Mouse (Mus musculus) cerebellum, adult 2 months (tissue): ENCODE measurements around the gene Cadm1.

ENCODE experiments used
- CTCF ChIP-seq: fragments of 200-500 bp; IDR thresholded peaks from 2 replicates; pipeline ENCODE4 v1.5.1; 2011; ENCODE audit warnings: low read depth, mild to moderate bottlenecking, control low read depth, low read length, moderate library complexity, borderline replicate concordance; ENCODE audit not compliant: insufficient read depth
- POLR2A ChIP-seq: fragments of 200-500 bp; IDR thresholded peaks from 2 replicates; pipeline ENCODE4 v1.6.1; 2011; ENCODE audit warnings: low read length, control low read depth, borderline replicate concordance; ENCODE audit not compliant: insufficient read depth

- TF ChIP-seq CTCF (no peak), POLR2A (no peak)
These were observed 157.6 kb downstream of the Cadm1 start for GRCm38 (mm10) chr9:47687604-47688003.
